Mouse (Mus musculus): Measurements from ENCODE around the gene Mgat5b. TPM values are rescaled to one million over a fixed set of nuclear protein-coding genes. Genes with fewer than 3 reads are reported as not detected.

Mgat5b gene
- not detected for polyA plus RNA-seq (2017; shearing (Covaris generic))

GRCm38 (mm10) chr11:116918323-116919185, at the start of gene Mgat5b:
Gene Mgat5b (plus strand): TSS chr11:116918863.

Other genes with a start within 250 kb of the Mgat5b start
- gene St6galnac1, start 143.4 kb upstream of the Mgat5b start, polyA plus RNA-seq (2017; shearing (Covaris generic)): 1 to 10 TPM in 1 of 2 experiments, not detected in 1; 1.2 TPM
- gene Mxra7, start 90.8 kb upstream of the Mgat5b start, polyA plus RNA-seq (2017; shearing (Covaris generic)): under 1 TPM in 1 of 2 experiments, not detected in 1; 0.30 TPM
- gene Mettl23, start 75.6 kb upstream of the Mgat5b start, polyA plus RNA-seq (2017; shearing (Covaris generic)): 100 to 1,000 TPM; 199 to 221 TPM
- 10 to 100 TPM; 59.5 to 75.9 TPM for gene Jmjd6, start 75.4 kb upstream of the Mgat5b start, polyA plus RNA-seq (2017; shearing (Covaris generic))
- 10 to 100 TPM; 16.6 to 29.2 TPM for gene Mfsd11, start 66.4 kb upstream of the Mgat5b start, polyA plus RNA-seq (2017; shearing (Covaris generic))
- 100 to 1,000 TPM; 392 to 409 TPM for gene Srsf2, start 65.8 kb upstream of the Mgat5b start, polyA plus RNA-seq (2017; shearing (Covaris generic))
- gene Sec14l1, start 196.3 kb downstream of the Mgat5b start, polyA plus RNA-seq (2017; shearing (Covaris generic)): 10 to 100 TPM; 19.5 to 35.1 TPM

All from activated CD4-positive, CD25-positive, alpha-beta regulatory T cell (primary cell).